Mouse (Mus musculus) kidney, adult 2 months (tissue): ENCODE measurements at regions not wholly inside any gene's neighbourhood (a gene's known extent, or its start where the extent isn't known, plus 50 kb on each side); places are given as distances from the start of the nearest gene placed in this dataset.

Experiments
- CTCF ChIP-seq: fragments of 200-500 bp; conservative IDR thresholded peaks from 2 replicates; pipeline ENCODE4 v1.5.1; 2011; ENCODE audit warnings: low read depth, mild to moderate bottlenecking, control low read depth, low read length, moderate library complexity, mixed read lengths; ENCODE audit not compliant: insufficient read depth, insufficient read length
- POLR2A ChIP-seq: fragments of 200-500 bp; IDR thresholded peaks from one replicate; pipeline ENCODE4 v1.6.1; 2011; ENCODE audit warnings: low read depth, low read length, control low read depth

- TF ChIP-seq POLR2A = no peak
- TF ChIP-seq CTCF = no peak
These were observed 85.0 kb upstream of the Nap1l1 start for GRCm38 (mm10) chr10:111387869-111388538.
